Mouse (Mus musculus): Measurements from ENCODE around the gene Psmb11.

- no peak for TF ChIP-seq CTCF (IDR thresholded peaks at IDR 0.05; ENCODE audit: low read depth, low read length)
- no peak for TF ChIP-seq GATA1 (IDR thresholded peaks at IDR 0.05; ENCODE audit: borderline replicate concordance, low read length)
- TF ChIP-seq TAL1 (conservative IDR thresholded peaks at IDR 0.05; ENCODE audit: low read depth, low read length), result no peak
Measured at GRCm38 (mm10) chr14:54642224-54642944, 21.2 kb downstream of the Psmb11 start.
